Mouse (Mus musculus): ENCODE data around the gene Cep290. TPM values are rescaled to one million over a fixed set of nuclear protein-coding genes. Genes with fewer than 3 reads are reported as not detected.

The Cep290 gene
- polyA plus RNA-seq, 1 experiment from 2014 or later = 5.3 TPM

DNA sequence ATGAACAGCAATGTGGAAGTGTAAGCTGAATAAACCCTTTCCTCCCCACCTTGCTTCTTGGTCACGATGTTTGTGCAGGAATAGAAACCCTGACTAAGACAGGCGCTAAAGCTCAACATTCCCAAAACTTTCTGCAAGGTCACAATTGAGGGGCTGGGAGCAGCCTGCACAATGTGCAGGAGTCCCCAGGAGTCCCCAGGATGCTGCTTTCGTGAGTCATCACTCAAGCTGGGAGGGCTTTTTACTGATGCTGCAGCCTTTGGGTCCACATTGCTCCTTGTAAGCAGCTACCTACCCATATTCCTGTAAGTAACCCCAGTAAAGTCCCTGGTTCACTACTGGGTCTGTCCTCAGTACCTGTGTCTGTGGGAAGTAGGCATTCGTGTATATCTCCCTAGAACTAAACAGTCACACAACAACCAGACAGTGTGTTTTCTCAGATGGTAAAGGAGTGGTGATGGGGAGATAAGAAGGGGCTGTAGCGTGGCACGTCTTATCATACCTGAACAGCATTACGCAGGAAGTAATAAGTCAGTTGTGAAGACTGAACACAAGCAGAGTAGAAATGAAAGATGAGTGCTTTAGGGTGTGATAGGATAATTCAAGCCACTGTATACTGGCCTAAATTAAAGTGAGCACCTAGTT lies 87.3 kb downstream of the Cep290 start:
- H3K4me3 ChIP-seq (ENCODE audit: low read depth, low read length) = no peak overlapping the region
- H3K4me1 ChIP-seq (replicated peaks; ENCODE audit: control insufficient read depth, insufficient read depth, low read length) = no peaks in the 10 kb centered on the region
- H3K27ac ChIP-seq (ENCODE audit: low read depth) = no peak overlapping the region
- no peak overlapping the region for H3K4me2 ChIP-seq (ENCODE audit: low read length)
- H3K27me3 ChIP-seq (replicated peaks; ENCODE audit: control insufficient read depth, insufficient read depth, low read length) = no peaks in the 10 kb centered on the region
- no peak for DNase-seq (ENCODE audit: low spot score)
- 91% methylated on average over 7 of the region's 7 CpGs for WGBS
- H3K36me3 ChIP-seq (ENCODE audit: control insufficient read depth, insufficient read depth, low read length) = peaks cover 34% of the 10 kb centered on the region
- no peak overlapping the region for H3K9ac ChIP-seq (ENCODE audit: low read length)
- ATAC-seq (replicated peaks; ENCODE audit: low FRiP score, low TSS enrichment, low read depth) = no peak
- H3K9me3 ChIP-seq (ENCODE audit: control insufficient read depth, low read length) = no peaks in the 10 kb centered on the region

- H3K27me3 ChIP-seq (replicated peaks; ENCODE audit: control insufficient read depth, insufficient read depth, low read length) = no peaks in the 10 kb centered on the region
- no peaks in the 10 kb centered on the region for H3K4me1 ChIP-seq (replicated peaks; ENCODE audit: control insufficient read depth, insufficient read depth, low read length)
- no peak overlapping the region for H3K4me3 ChIP-seq (ENCODE audit: low read depth, low read length)
- no peak overlapping the region for H3K9ac ChIP-seq (ENCODE audit: low read length)
- WGBS = 85% methylated on average over 7 of the region's 7 CpGs
- no peak overlapping the region for H3K4me2 ChIP-seq (ENCODE audit: low read length)
- no peak for DNase-seq (ENCODE audit: low spot score)
- H3K9me3 ChIP-seq (ENCODE audit: control insufficient read depth, low read length) = no peaks in the 10 kb centered on the region
- H3K27ac ChIP-seq (ENCODE audit: low read depth) = no peak overlapping the region
- peaks cover 34% of the 10 kb centered on the region for H3K36me3 ChIP-seq (ENCODE audit: control insufficient read depth, insufficient read depth, low read length)
- no peak for ATAC-seq (replicated peaks; ENCODE audit: low FRiP score, low TSS enrichment, low read depth)
These were observed 87.9 kb downstream of the Cep290 start for GRCm38 (mm10) chr10:100575294-100575693.

- no peaks in the 10 kb centered on the region for H3K9me3 ChIP-seq (ENCODE audit: control insufficient read depth, low read length)
- no peak overlapping the region for H3K9ac ChIP-seq (ENCODE audit: low read length)
- H3K36me3 ChIP-seq (ENCODE audit: control insufficient read depth, insufficient read depth, low read length) = no peaks in the 10 kb centered on the region
- no peak overlapping the region for H3K27ac ChIP-seq (ENCODE audit: low read depth)
- no peak for ATAC-seq (replicated peaks; ENCODE audit: low FRiP score, low TSS enrichment, low read depth)
- no peaks in the 10 kb centered on the region for H3K27me3 ChIP-seq (replicated peaks; ENCODE audit: control insufficient read depth, insufficient read depth, low read length)
- no peak overlapping the region for H3K4me3 ChIP-seq (ENCODE audit: low read depth, low read length)
- no peak overlapping the region for H3K4me2 ChIP-seq (ENCODE audit: low read length)
- no peaks in the 10 kb centered on the region for H3K4me1 ChIP-seq (replicated peaks; ENCODE audit: control insufficient read depth, insufficient read depth, low read length)
- WGBS = 82% methylated on average over 3 of the region's 3 CpGs
- DNase-seq (ENCODE audit: low spot score) = no peak
These were observed 96.8 kb downstream of the Cep290 start for GRCm38 (mm10) chr10:100584178-100584577.

GRCm38 (mm10) chr10:100588524-100588923 lies 101.2 kb downstream of the Cep290 start:
- Histone ChIP-seq H3K27me3 (replicated peaks; ENCODE audit: control insufficient read depth, insufficient read depth, low read length) (no peaks in the 10 kb centered on the region), H3K4me3 (ENCODE audit: low read depth, low read length) (peak overlapping the region; percentile 72), H3K4me1 (replicated peaks; ENCODE audit: control insufficient read depth, insufficient read depth, low read length) (no peaks in the 10 kb centered on the region), H3K4me2 (ENCODE audit: low read length) (peak overlapping the region; percentile 72), H3K36me3 (ENCODE audit: control insufficient read depth, insufficient read depth, low read length) (no peaks in the 10 kb centered on the region), H3K9ac (ENCODE audit: low read length) (peak overlapping the region; percentile 62), H3K9me3 (ENCODE audit: control insufficient read depth, low read length) (no peaks in the 10 kb centered on the region), H3K27ac (ENCODE audit: low read depth) (no peak overlapping the region)
- 37% methylated on average over 7 of the region's 7 CpGs for WGBS
- DNase-seq (ENCODE audit: low spot score) (no peak), ATAC-seq (replicated peaks; ENCODE audit: low FRiP score, low TSS enrichment, low read depth) (0 out of 2 replicates have a peak, but pooled peaks have one; percentile 12)

DNA sequence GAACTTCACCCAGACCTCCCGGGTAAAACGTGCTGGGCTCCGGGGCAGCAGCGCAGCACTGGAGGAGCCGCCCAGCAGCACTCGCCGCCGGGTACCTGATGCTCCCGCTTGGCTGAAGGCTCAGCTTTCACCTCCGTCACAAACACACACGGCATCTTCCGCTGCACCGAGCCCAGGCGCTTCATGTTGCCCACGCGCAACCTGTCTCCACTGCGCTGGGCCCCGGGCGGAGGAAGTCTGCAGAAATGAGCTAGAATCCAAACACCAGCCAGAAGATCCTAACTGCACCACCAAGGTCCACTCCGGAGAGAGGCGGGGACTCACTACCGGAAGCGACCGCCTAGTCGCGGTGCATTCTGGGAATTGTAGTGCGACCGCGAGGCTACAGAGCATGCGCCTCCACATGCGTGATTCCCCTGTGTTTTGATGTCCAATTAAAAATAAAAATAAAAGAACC lies 101.6 kb downstream of the Cep290 start:
- DNase-seq (ENCODE audit: low spot score) (peak; percentile 92), ATAC-seq (replicated peaks; ENCODE audit: low FRiP score, low TSS enrichment, low read depth) (peak; percentile 99)
- WGBS = under 1% methylated on average over 31 of the region's 31 CpGs
- Histone ChIP-seq H3K4me1 (replicated peaks; ENCODE audit: control insufficient read depth, insufficient read depth, low read length) (no peaks in the 10 kb centered on the region), H3K4me2 (ENCODE audit: low read length) (peak overlapping the region; percentile 72), H3K9me3 (ENCODE audit: control insufficient read depth, low read length) (no peaks in the 10 kb centered on the region), H3K27me3 (replicated peaks; ENCODE audit: control insufficient read depth, insufficient read depth, low read length) (no peaks in the 10 kb centered on the region), H3K9ac (ENCODE audit: low read length) (peak overlapping the region; percentile 62), H3K4me3 (ENCODE audit: low read depth, low read length) (peak overlapping the region; percentile 72), H3K36me3 (ENCODE audit: control insufficient read depth, insufficient read depth, low read length) (no peaks in the 10 kb centered on the region), H3K27ac (ENCODE audit: low read depth) (no peak overlapping the region)

DNA sequence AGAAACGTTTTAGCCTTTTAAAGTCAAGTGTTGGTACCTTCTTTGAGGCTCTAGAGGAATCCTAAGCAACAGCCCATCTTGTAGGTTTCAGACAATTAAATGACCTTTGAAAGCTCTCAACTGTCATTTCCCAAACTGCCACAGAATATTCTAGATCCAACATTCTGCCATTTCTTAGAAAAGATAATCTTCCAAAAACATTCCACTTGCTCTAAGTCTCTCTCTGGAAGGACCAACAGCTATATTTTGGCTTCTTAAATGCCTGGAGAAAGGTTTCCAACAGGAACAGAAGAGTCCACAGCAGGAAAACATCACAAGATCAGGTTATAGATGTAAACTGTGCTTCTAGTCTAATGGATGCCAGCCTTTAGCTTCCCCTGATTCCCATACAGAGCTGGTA lies 103.0 kb downstream of the Cep290 start, which contains the start of the genes 4930430F08Rik and 1700017N19Rik:
4930430F08Rik (minus strand) TSS at position 101 of the 400 bp plus-strand sequence.
1700017N19Rik (plus strand) TSS at position 162 of the 400 bp plus-strand sequence.
- Histone ChIP-seq H3K27me3 (replicated peaks; ENCODE audit: control insufficient read depth, insufficient read depth, low read length) (no peaks in the 10 kb centered on the region), H3K4me3 (ENCODE audit: low read depth, low read length) (peak within 1 kb of the TSS; percentile 72), H3K27ac (ENCODE audit: low read depth) (no peak within 1 kb of the TSS), H3K4me2 (ENCODE audit: low read length) (peak within 1 kb of the TSS; percentile 72), H3K36me3 (ENCODE audit: control insufficient read depth, insufficient read depth, low read length) (no peaks in the 10 kb centered on the region), H3K9ac (ENCODE audit: low read length) (no peak within 1 kb of the TSS), H3K4me1 (replicated peaks; ENCODE audit: control insufficient read depth, insufficient read depth, low read length) (no peaks in the 10 kb centered on the region), H3K9me3 (ENCODE audit: control insufficient read depth, low read length) (no peaks in the 10 kb centered on the region)
- ATAC-seq (replicated peaks; ENCODE audit: low FRiP score, low TSS enrichment, low read depth) (no peak), DNase-seq (ENCODE audit: low spot score) (no peak)
- WGBS = 71% methylated on average over 1 of the region's 1 CpGs

DNA sequence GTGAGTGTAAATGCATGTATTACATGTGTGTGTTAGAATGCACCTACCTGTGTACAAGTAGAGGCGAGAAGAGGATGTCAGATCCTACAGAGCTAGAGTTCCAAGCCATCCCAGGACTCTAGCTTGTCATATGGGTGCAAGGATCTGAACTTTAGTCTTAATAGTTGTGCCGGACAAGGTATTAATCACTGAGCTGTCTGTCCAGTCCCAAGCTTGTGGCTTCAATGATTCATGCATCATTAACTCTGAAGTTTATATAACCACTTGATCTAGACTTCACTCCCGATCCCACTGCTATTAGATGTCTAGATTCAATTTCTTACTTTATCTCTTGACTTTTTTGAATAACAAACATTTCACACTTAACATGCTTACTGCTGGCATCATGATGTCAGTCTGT lies 111.0 kb downstream of the Cep290 start:
- H3K4me2 ChIP-seq (ENCODE audit: low read length) = no peak overlapping the region
- H3K4me1 ChIP-seq (replicated peaks; ENCODE audit: control insufficient read depth, insufficient read depth, low read length) = no peaks in the 10 kb centered on the region
- 83% methylated on average over 3 of the region's 3 CpGs for WGBS
- no peaks in the 10 kb centered on the region for H3K27me3 ChIP-seq (replicated peaks; ENCODE audit: control insufficient read depth, insufficient read depth, low read length)
- H3K9me3 ChIP-seq (ENCODE audit: control insufficient read depth, low read length) = no peaks in the 10 kb centered on the region
- H3K9ac ChIP-seq (ENCODE audit: low read length) = no peak overlapping the region
- ATAC-seq (replicated peaks; ENCODE audit: low FRiP score, low TSS enrichment, low read depth) (no peak), DNase-seq (ENCODE audit: low spot score) (no peak)
- H3K36me3 ChIP-seq (ENCODE audit: control insufficient read depth, insufficient read depth, low read length) = no peaks in the 10 kb centered on the region
- H3K4me3 ChIP-seq (ENCODE audit: low read depth, low read length) = no peak overlapping the region
- H3K27ac ChIP-seq (ENCODE audit: low read depth) = no peak overlapping the region

DNA sequence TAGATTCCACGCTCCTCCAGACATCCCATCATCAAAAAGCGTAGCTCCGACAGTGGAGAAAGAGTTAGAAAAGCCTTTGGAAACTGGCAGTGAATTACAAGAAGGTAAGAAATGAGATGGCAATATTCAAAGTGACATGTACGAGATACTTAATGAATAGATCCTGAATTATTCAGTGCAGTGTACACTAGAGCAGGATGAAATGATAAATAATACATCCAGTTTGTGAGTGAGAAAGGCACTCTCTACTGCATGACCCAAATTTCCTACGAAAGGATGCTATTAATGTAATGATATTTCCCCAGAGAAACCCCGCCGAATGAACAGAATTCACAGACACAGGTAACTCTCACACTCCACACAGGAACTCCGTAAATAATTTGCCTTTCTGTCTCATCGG lies 116.2 kb downstream of the Cep290 start:
- Histone ChIP-seq H3K4me2 (ENCODE audit: low read length) (no peak overlapping the region), H3K27me3 (replicated peaks; ENCODE audit: control insufficient read depth, insufficient read depth, low read length) (no peaks in the 10 kb centered on the region), H3K9me3 (ENCODE audit: control insufficient read depth, low read length) (no peaks in the 10 kb centered on the region), H3K4me3 (ENCODE audit: low read depth, low read length) (no peak overlapping the region), H3K4me1 (replicated peaks; ENCODE audit: control insufficient read depth, insufficient read depth, low read length) (no peaks in the 10 kb centered on the region), H3K27ac (ENCODE audit: low read depth) (no peak overlapping the region), H3K36me3 (ENCODE audit: control insufficient read depth, insufficient read depth, low read length) (no peaks in the 10 kb centered on the region), H3K9ac (ENCODE audit: low read length) (no peak overlapping the region)
- ATAC-seq (replicated peaks; ENCODE audit: low FRiP score, low TSS enrichment, low read depth) (no peak), DNase-seq (ENCODE audit: low spot score) (no peak)
- WGBS = 91% methylated on average over 9 of the region's 9 CpGs

DNA sequence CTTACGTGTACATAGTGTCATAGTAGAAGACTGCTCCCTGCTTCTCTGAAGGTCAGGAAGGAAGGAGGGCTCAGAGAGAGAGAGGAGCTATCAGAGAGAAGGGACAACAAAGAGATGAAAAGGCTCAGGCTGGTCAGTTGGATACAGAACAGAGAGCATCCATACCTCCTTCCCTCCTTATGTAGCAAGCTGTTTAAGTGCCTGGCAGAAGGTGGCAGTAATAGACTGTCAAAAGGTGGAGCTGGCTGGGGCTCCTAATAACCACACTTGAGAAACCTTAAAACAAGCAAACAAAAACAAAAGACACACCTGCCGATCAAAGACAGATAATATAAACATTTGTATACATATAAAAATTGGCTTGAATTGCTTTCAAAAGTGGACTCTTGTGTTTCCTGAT lies 116.9 kb downstream of the Cep290 start:
- Histone ChIP-seq H3K9me3 (ENCODE audit: control insufficient read depth, low read length) (no peaks in the 10 kb centered on the region), H3K9ac (ENCODE audit: low read length) (no peak overlapping the region), H3K4me1 (replicated peaks; ENCODE audit: control insufficient read depth, insufficient read depth, low read length) (no peaks in the 10 kb centered on the region), H3K27ac (ENCODE audit: low read depth) (no peak overlapping the region), H3K36me3 (ENCODE audit: control insufficient read depth, insufficient read depth, low read length) (no peaks in the 10 kb centered on the region), H3K4me3 (ENCODE audit: low read depth, low read length) (no peak overlapping the region), H3K4me2 (ENCODE audit: low read length) (no peak overlapping the region), H3K27me3 (replicated peaks; ENCODE audit: control insufficient read depth, insufficient read depth, low read length) (no peaks in the 10 kb centered on the region)
- whole genome bisulfite sequencing = 48% methylated on average over 2 of the region's 2 CpGs
- ATAC-seq (replicated peaks; ENCODE audit: low FRiP score, low TSS enrichment, low read depth) = no peak
- DNase-seq (ENCODE audit: low spot score) = no peak

All from intestine, embryonic 14.5 days (tissue).